Mouse (Mus musculus) limb, embryonic 11.5 days (tissue): Measurements from ENCODE around the gene Pik3r1. TPM values are rescaled to one million over a fixed set of nuclear protein-coding genes. Genes with fewer than 3 reads are reported as not detected.

Experiments
- ATAC-seq: fragments of 200-750 bp; cut with Nextera tagmentation; 2 replicates; pipeline ENCODE4 v1.8.0; 2017; ENCODE audit warnings: low read depth; ENCODE audit not compliant: insufficient number of reproducible peaks, low FRiP score, low TSS enrichment
- DNase-seq: peaks from one replicate; pipeline ENCODE4 v3.0.0-alpha.2; 2015; ENCODE audit warnings: low spot score
- H3K27ac ChIP-seq: fragments of 300-500 bp; sonication (generic); replicated peaks from 2 replicates; pipeline ENCODE4 v1.5.1; 2014; ENCODE audit warnings: low read depth, mild to moderate bottlenecking, low read length
- H3K27me3 ChIP-seq: fragments of 300-500 bp; sonication (generic); 2 replicates; pipeline ENCODE4 v1.6.1; 2014; ENCODE audit warnings: mild to moderate bottlenecking, low read length, mixed read lengths; ENCODE audit not compliant: control insufficient read depth, insufficient read depth
- H3K36me3 ChIP-seq: fragments of 300-500 bp; sonication (generic); 2 replicates; pipeline ENCODE4 v1.6.1; 2014; ENCODE audit warnings: mild to moderate bottlenecking, low read length, moderate library complexity, mixed read lengths; ENCODE audit not compliant: control insufficient read depth, insufficient read depth
- H3K4me1 ChIP-seq: fragments of 300-500 bp; sonication (generic); 2 replicates; pipeline ENCODE4 v1.6.1; 2014; ENCODE audit warnings: low read length, mixed read lengths; ENCODE audit not compliant: control insufficient read depth, insufficient read depth
- H3K4me2 ChIP-seq: fragments of 300-500 bp; sonication (generic); 2 replicates; pipeline ENCODE4 v1.6.1; 2014; ENCODE audit warnings: low read depth, mild to moderate bottlenecking, moderate library complexity; ENCODE audit not compliant: severe bottlenecking
- H3K4me3 ChIP-seq: fragments of 300-500 bp; sonication (generic); 2 replicates; pipeline ENCODE4 v1.5.1; 2014; ENCODE audit warnings: low read depth, low read length
- H3K9ac ChIP-seq: fragments of 300-500 bp; sonication (generic); 2 replicates; pipeline ENCODE4 v1.6.1; 2014; ENCODE audit warnings: mild to moderate bottlenecking, low read length
- H3K9me3 ChIP-seq: fragments of 300-500 bp; sonication (generic); 2 replicates; pipeline ENCODE4 v1.6.1; 2016; ENCODE audit warnings: low read length; ENCODE audit not compliant: control insufficient read depth
- WGBS: fragments of 180-500 bp; shearing (Covaris S2); extraction: QIAGEN DNeasy Blood & Tissue Kit; methylation state at CpG from one replicate; pipeline ENCODE4 v1.1.7; 2014; 5-methylcytosine and 5-hydroxymethylcytosine counted together
- polyA plus RNA-seq: library from polyadenylated mRNA; unstranded; fragments of >200 nt; fragmentation: Nextera tagmentation; extraction: Ambion mirVana; gene quantifications from 2 replicates; pipeline ENCODE4 v1.2.1, GENCODE M21; 2014

Pik3r1 gene
- polyA plus RNA-seq, 1 experiment from 2014 or later, result 14.6 TPM

DNA sequence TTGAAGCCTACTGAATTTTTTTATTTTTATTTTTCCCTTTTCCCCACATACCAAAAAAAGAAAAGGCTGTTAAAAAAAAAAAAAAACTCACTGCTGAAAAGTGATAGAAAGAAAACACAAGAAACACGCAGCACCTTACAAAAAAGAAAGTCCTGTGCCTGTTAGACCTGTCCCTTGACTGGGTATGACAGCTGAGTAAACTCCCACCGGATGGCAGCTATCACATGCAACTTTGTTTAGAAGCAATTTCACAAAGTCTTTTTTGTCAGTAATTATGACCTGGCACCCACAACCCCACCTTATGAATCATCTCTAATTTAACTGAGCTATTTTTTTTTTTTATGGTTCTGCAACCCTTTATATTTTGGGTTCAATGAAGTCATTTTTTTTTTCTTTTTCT, 12.8 kb downstream of the Pik3r1 start:
- ATAC-seq (no peak), DNase-seq (no peak)
- Histone ChIP-seq H3K4me1 (0 out of 2 replicates have a peak, but pooled peaks cover 7% of the 10 kb centered on the region), H3K27me3 (no peaks in the 10 kb centered on the region), H3K4me2 (no peak overlapping the region), H3K36me3 (no peaks in the 10 kb centered on the region; the same call in 1 of the 2 replicates), H3K9me3 (no peaks in the 10 kb centered on the region), H3K4me3 (no peak overlapping the region), H3K27ac (no peak overlapping the region), H3K9ac (no peak overlapping the region)
- 74% methylated on average over 2 of the region's 2 CpGs for WGBS

DNA sequence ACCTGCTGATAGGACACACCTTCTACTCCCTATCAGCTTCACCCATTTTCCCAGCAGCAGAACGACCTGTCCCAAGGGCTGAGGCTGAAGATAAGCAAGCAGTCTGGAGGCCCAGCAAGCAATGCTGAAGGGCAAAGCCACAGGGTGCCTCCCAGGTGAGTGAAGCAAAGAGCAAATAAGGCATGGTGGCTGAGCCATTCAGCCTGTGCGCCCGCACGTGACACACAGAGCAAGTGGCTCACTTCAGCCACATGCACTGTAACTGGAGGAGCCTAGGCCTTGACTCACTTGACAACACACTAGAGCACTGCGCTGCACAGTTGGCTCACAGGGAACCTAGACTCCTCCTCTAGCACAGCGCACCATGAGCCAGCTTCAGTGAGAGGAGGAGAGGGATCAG, 14.4 kb downstream of the Pik3r1 start:
- no peak overlapping the region for H3K27ac ChIP-seq
- H3K36me3 ChIP-seq, result no peaks in the 10 kb centered on the region; the same call in 1 of the 2 replicates
- DNase-seq (no peak), ATAC-seq (no peak)
- H3K9ac ChIP-seq, result no peak overlapping the region
- H3K4me3 ChIP-seq, result no peak overlapping the region
- no peaks in the 10 kb centered on the region for H3K27me3 ChIP-seq
- WGBS, result 83% methylated on average over 6 of the region's 6 CpGs
- 0 out of 2 replicates have a peak, but pooled peaks cover 3% of the 10 kb centered on the region for H3K4me1 ChIP-seq
- no peak overlapping the region for H3K4me2 ChIP-seq
- H3K9me3 ChIP-seq, result no peaks in the 10 kb centered on the region

DNA sequence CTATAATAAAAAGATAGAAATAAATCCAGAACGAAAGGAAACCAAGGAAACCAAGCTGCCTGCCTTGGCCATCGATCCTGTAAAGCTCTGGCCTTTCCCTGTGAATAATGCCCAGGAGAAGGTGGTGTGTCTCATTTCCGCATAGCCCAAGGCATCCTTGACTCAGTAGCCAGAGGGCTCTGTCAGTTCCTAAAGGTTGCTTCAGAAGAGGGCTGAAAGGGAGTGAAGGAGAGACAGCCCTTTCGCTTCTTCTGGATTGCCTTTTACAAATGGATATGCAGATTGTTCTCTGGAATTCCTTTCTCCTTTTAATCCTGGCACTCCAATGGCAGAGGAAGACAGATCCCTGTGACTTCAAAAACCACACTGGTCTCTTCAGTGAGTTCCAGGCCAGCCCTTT, 16.2 kb downstream of the Pik3r1 start:
- H3K27ac ChIP-seq, result no peak overlapping the region
- DNase-seq, result no peak
- no peaks in the 10 kb centered on the region for H3K27me3 ChIP-seq
- no peak overlapping the region for H3K4me3 ChIP-seq
- 72% methylated on average over 4 of the region's 4 CpGs for WGBS
- no peak overlapping the region for H3K9ac ChIP-seq
- H3K4me2 ChIP-seq, result no peak overlapping the region
- no peaks in the 10 kb centered on the region for H3K4me1 ChIP-seq
- no peaks in the 10 kb centered on the region; the same call in 1 of the 2 replicates for H3K36me3 ChIP-seq
- no peaks in the 10 kb centered on the region for H3K9me3 ChIP-seq
- no peak for ATAC-seq

DNA sequence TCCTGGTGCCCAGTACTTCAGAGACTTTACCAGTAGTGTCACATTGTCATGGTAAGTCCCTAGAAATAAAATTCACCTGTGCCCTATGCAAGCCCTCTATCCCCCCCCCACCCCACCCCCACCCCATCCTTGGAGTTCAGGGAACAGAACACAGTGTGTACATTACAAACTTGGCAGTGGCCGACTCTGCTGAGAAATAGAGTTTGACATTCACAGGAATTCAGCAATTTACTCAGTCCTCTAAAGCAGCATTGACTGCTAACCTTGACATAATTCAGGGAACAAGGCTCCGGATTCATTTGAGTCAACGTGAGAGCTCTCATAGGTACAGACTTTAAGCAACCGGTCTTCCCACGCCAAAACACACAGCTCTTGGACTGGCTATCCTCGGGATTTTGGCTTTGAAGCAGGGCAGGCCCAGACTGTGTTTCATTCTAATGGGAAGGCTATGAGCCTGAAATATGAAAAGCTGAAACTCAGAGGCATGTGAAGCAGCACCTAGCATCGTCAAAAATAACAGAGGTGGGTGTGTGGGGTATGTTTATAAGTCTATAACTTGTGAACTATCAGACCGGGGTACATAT, 21.9 kb downstream of the Pik3r1 start:
- no peak overlapping the region for H3K27ac ChIP-seq
- H3K4me2 ChIP-seq, result no peak overlapping the region
- DNase-seq (no peak), ATAC-seq (no peak)
- WGBS, result 91% methylated on average over 8 of the region's 8 CpGs
- H3K4me1 ChIP-seq, result no peaks in the 10 kb centered on the region
- H3K4me3 ChIP-seq, result no peak overlapping the region
- no peaks in the 10 kb centered on the region for H3K36me3 ChIP-seq
- no peaks in the 10 kb centered on the region for H3K9me3 ChIP-seq
- H3K27me3 ChIP-seq, result no peaks in the 10 kb centered on the region
- no peak overlapping the region for H3K9ac ChIP-seq

GRCm38 (mm10) chr13:101744943-101745342, 23.1 kb downstream of the Pik3r1 start:
- Histone ChIP-seq H3K4me2 (no peak overlapping the region), H3K9ac (no peak overlapping the region), H3K27me3 (0 out of 2 replicates have a peak, but pooled peaks cover 4% of the 10 kb centered on the region), H3K36me3 (no peaks in the 10 kb centered on the region), H3K4me3 (no peak overlapping the region), H3K4me1 (no peaks in the 10 kb centered on the region), H3K9me3 (no peaks in the 10 kb centered on the region), H3K27ac (no peak overlapping the region)
- DNase-seq, result no peak
- ATAC-seq, result no peak
- 72% methylated on average over 5 of the region's 5 CpGs for WGBS

DNA sequence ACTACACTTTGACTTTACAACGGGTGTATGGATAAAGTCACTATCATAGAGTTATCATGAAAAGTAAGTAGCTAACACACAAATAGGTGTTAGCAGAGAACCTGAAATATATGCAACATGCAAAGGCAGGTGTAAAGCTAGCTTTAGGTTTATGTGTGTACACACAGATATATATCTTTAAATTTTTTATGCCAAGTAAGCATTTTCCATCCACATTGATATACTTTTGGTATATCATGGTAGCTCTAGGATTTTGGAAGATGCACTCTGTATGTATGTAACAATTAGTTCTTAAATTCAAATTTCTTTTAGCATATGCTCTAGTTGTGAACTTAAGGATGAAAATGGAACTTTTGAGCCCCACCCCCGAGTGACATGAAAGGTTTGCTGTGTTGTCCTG, 24.0 kb downstream of the Pik3r1 start:
- WGBS, result 83% methylated on average over 2 of the region's 2 CpGs
- no peaks in the 10 kb centered on the region for H3K9me3 ChIP-seq
- H3K9ac ChIP-seq, result no peak overlapping the region
- H3K27ac ChIP-seq, result no peak overlapping the region
- H3K4me1 ChIP-seq, result no peaks in the 10 kb centered on the region
- H3K36me3 ChIP-seq, result no peaks in the 10 kb centered on the region
- DNase-seq (no peak), ATAC-seq (no peak)
- H3K4me2 ChIP-seq, result no peak overlapping the region
- H3K27me3 ChIP-seq, result 0 out of 2 replicates have a peak, but pooled peaks cover 4% of the 10 kb centered on the region
- no peak overlapping the region for H3K4me3 ChIP-seq

DNA sequence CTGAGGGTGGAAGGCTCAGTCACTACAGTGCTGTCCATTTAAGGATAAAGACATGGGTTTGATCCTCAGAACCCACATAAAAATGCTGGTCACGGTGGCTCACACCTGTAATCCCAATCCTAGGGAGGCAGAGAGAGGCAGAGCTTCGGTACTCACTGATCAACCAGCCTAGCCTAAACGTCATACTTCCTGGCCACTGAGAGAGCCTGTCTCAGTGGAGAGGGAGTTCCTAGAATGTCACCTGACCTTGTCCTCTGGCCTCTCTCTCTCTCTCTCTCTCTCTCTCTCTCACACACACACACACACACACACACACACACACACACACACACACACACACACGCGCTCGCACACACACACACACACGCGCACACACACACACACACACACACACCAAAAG, 24.8 kb downstream of the Pik3r1 start:
- Histone ChIP-seq H3K4me2 (no peak overlapping the region), H3K27ac (no peak overlapping the region)
- WGBS, result 64% methylated on average over 8 of the region's 8 CpGs

DNA sequence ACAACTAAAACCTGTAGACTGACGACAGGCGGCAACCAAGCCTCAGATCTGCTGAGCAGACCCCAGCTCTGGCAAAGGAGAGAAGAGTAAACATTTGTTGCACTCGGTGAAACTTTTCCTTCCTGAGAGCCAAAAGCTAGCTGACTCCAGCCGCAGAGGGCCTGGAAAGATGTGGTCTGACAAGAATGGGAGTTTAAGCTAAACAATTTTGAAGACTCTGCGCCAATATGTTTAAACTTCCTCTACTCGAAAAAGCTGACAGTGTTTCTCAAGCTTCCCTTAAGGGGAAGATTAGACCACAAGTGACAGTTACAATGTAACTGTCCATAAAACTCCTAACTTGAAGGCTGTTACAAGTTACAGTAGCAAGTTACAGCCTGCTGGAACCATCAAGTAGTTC, 25.4 kb downstream of the Pik3r1 start:
- no peak for ATAC-seq
- Histone ChIP-seq H3K9me3 (no peaks in the 10 kb centered on the region), H3K36me3 (no peaks in the 10 kb centered on the region), H3K4me1 (no peaks in the 10 kb centered on the region), H3K9ac (no peak overlapping the region), H3K4me2 (no peak overlapping the region), H3K27me3 (0 out of 2 replicates have a peak, but pooled peaks cover 4% of the 10 kb centered on the region), H3K27ac (no peak overlapping the region), H3K4me3 (no peak overlapping the region)
- DNase-seq, result no peak
- 53% methylated on average over 6 of the region's 6 CpGs for WGBS

More for the DNA sequence above, 24.8 kb downstream of the Pik3r1 start:
- DNase-seq (no peak), ATAC-seq (no peak)
- H3K4me1 ChIP-seq, result no peaks in the 10 kb centered on the region
- H3K36me3 ChIP-seq, result no peaks in the 10 kb centered on the region
- H3K9me3 ChIP-seq, result no peaks in the 10 kb centered on the region
- H3K9ac ChIP-seq, result no peak overlapping the region
- no peak overlapping the region for H3K4me3 ChIP-seq
- H3K27me3 ChIP-seq, result 0 out of 2 replicates have a peak, but pooled peaks cover 4% of the 10 kb centered on the region
